Mouse (Mus musculus): ENCODE data around the gene Poc1a. TPM values are rescaled to one million over a fixed set of nuclear protein-coding genes. Genes with fewer than 3 reads are reported as not detected.
A peak's percentile ranks its signal among the peaks of the same experiment; 100 is the strongest.

Poc1a gene
- polyA plus RNA-seq, 1 experiment from 2014 or later: 40.1 TPM

DNA sequence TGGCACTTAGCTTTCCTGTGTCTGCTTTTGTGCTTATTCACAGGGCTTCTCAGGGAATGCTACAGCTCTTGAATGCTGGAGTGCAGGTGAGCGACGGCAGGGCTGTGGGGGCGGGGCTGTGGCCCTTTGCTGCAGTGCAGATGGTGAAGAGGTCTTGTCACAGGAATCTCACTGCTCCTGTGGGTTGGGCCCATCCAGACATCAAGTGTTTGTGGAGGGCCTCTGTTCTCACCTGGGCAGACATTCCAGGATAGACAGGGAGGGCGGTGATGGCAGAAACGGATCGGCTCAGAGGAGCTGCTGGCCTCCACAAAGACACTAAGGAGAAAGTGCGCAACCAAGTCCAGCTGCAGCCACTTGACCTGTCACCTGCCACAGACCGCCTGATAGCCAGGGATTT, 45.4 kb downstream of the Poc1a start:
- Histone ChIP-seq H3K36me3 (ENCODE audit: control insufficient read depth, insufficient read depth, low read length) (no peaks in the 10 kb centered on the region; the same call in 1 of the 2 replicates), H3K4me2 (ENCODE audit: low read depth, severe bottlenecking) (no peak overlapping the region), H3K9me3 (ENCODE audit: control insufficient read depth, low read length) (no peaks in the 10 kb centered on the region), H3K4me1 (ENCODE audit: control insufficient read depth, insufficient read depth, low read length) (peaks cover 24% of the 10 kb centered on the region), H3K4me3 (ENCODE audit: low read depth, low read length) (no peak overlapping the region), H3K27ac (replicated peaks; ENCODE audit: low read depth, low read length) (no peak overlapping the region), H3K9ac (ENCODE audit: low read length) (no peak overlapping the region), H3K27me3 (ENCODE audit: control insufficient read depth, insufficient read depth, low read length) (no peaks in the 10 kb centered on the region)
- ATAC-seq (ENCODE audit: insufficient number of reproducible peaks, low FRiP score, low TSS enrichment, low read depth) (no peak), DNase-seq (ENCODE audit: low spot score) (no peak)
- 64% methylated on average over 8 of the region's 8 CpGs for WGBS

DNA sequence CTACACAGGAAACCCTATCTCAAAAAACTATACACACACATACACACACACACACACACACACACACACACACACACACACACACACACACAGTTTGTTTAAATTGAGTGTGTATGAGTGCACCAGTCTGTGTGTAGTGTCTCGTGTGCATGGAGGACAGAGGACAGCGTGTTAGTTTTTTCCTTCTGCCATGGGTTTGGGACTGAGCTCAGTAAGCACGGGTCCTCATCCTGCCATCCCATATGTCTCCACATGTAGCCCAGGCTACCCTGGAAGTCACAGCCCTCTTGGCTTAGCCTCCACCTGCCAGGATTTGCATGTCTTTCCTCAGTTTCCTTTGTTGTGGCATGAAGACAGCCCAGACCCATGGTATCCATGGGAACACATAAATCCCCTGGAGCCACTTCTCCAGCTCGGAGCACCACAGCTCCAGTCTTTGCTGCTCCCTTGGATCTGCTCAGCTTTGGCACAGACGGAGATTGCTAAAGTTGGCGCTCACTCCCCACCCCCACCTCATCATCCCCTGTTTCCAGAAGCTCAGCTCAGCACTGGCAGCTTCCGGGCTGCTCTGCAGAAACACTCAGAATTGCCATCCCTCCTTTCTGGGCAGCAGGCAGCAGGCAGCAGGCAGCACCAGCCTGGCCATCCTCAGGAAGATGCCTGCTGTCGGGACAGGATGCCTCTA, 46.4 kb downstream of the Poc1a start:
- Histone ChIP-seq H3K4me3 (ENCODE audit: low read depth, low read length) (no peak overlapping the region), H3K4me1 (ENCODE audit: control insufficient read depth, insufficient read depth, low read length) (peaks cover 32% of the 10 kb centered on the region), H3K36me3 (ENCODE audit: control insufficient read depth, insufficient read depth, low read length) (no peaks in the 10 kb centered on the region; the same call in 1 of the 2 replicates), H3K9me3 (ENCODE audit: control insufficient read depth, low read length) (no peaks in the 10 kb centered on the region), H3K27me3 (ENCODE audit: control insufficient read depth, insufficient read depth, low read length) (no peaks in the 10 kb centered on the region), H3K9ac (ENCODE audit: low read length) (no peak overlapping the region), H3K27ac (replicated peaks; ENCODE audit: low read depth, low read length) (no peak overlapping the region), H3K4me2 (ENCODE audit: low read depth, severe bottlenecking) (no peak overlapping the region)
- DNase-seq (ENCODE audit: low spot score): no peak
- ATAC-seq (ENCODE audit: insufficient number of reproducible peaks, low FRiP score, low TSS enrichment, low read depth): no peak
- WGBS: 90% methylated on average over 8 of the region's 8 CpGs

DNA sequence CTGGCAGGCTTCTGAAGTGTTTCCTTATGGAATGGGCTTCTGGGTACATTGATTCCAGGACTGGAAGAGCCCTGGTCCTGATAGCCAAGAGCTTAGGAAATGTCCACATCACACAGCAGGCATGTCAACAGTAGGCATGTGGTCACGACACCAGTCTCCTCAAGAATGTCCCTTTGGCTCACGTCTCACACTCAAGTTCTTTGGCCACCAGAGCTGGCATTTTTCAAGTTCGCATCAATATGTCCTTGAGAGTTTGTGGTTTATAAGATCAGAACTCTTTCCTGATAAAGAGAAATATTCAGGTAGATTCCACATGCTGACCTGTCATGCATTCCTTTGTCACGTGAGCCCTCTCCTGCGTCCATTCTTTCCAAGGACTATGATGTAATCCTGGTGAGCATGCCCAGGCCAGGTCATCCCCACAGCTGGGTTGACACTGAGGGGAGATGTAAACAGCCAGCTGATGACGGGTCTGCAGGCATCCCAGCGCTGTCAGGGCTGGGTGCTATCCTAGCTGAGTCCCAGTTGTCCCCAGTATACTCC, 47.3 kb downstream of the Poc1a start:
- ATAC-seq (ENCODE audit: insufficient number of reproducible peaks, low FRiP score, low TSS enrichment, low read depth) (no peak), DNase-seq (ENCODE audit: low spot score) (no peak)
- Histone ChIP-seq H3K9ac (ENCODE audit: low read length) (no peak overlapping the region; the same call in 1 of the 2 replicates), H3K27me3 (ENCODE audit: control insufficient read depth, insufficient read depth, low read length) (no peaks in the 10 kb centered on the region), H3K4me2 (ENCODE audit: low read depth, severe bottlenecking) (no peak overlapping the region), H3K4me1 (ENCODE audit: control insufficient read depth, insufficient read depth, low read length) (peaks cover 28% of the 10 kb centered on the region), H3K4me3 (ENCODE audit: low read depth, low read length) (no peak overlapping the region), H3K36me3 (ENCODE audit: control insufficient read depth, insufficient read depth, low read length) (no peaks in the 10 kb centered on the region; the same call in 1 of the 2 replicates), H3K27ac (replicated peaks; ENCODE audit: low read depth, low read length) (0 out of 2 replicates have a peak overlapping the region, but pooled peaks have one; percentile 64), H3K9me3 (ENCODE audit: control insufficient read depth, low read length) (no peaks in the 10 kb centered on the region)
- WGBS: 78% methylated on average over 7 of the region's 7 CpGs

DNA sequence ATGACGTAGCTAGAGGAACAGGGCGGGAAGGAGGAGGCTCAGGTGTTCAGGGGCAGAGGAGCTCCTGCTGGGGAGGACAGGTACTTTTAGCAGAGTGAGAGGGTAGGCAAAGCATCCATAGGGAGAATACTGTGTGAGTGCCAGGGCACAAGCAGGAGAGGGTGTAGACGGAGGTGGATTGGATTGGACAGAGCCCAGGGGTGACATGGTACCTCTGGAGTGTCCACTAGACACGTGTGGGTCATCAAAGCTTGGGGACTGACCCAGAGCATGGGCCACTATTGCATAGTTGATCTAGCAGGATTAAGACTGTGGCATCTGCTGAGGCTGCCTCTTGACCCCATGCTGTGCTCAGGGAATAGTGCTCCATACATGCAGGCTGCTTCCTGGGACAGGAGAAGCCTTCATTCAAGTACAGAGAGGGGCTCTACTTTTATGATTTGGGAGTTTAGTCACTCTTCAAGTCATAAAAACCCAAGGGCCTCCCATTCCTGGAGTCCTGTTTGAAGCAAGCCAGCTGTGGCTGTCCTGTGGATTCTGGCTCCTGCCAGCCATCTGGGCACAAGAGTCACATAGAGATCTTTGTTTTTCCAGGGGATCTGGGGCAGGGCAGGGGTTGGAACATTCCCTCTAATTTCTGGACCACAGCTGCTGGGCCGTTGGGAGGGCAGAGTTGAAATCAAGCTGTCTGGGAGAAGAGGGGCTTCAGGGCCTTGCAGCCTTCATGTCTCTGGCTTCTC, 48.1 kb downstream of the Poc1a start:
- Histone ChIP-seq H3K9me3 (ENCODE audit: control insufficient read depth, low read length) (no peaks in the 10 kb centered on the region), H3K4me3 (ENCODE audit: low read depth, low read length) (no peak overlapping the region), H3K27ac (replicated peaks; ENCODE audit: low read depth, low read length) (peak overlapping the region; percentile 64; the same call in 1 of the 2 replicates), H3K36me3 (ENCODE audit: control insufficient read depth, insufficient read depth, low read length) (no peaks in the 10 kb centered on the region; the same call in 1 of the 2 replicates), H3K4me1 (ENCODE audit: control insufficient read depth, insufficient read depth, low read length) (peaks cover 28% of the 10 kb centered on the region), H3K4me2 (ENCODE audit: low read depth, severe bottlenecking) (no peak overlapping the region), H3K27me3 (ENCODE audit: control insufficient read depth, insufficient read depth, low read length) (no peaks in the 10 kb centered on the region), H3K9ac (ENCODE audit: low read length) (no peak overlapping the region)
- ATAC-seq (ENCODE audit: insufficient number of reproducible peaks, low FRiP score, low TSS enrichment, low read depth) (0 out of 2 replicates have a peak, but pooled peaks have one; percentile 24), DNase-seq (ENCODE audit: low spot score) (no peak)
- WGBS: 64% methylated on average over 5 of the region's 5 CpGs

DNA sequence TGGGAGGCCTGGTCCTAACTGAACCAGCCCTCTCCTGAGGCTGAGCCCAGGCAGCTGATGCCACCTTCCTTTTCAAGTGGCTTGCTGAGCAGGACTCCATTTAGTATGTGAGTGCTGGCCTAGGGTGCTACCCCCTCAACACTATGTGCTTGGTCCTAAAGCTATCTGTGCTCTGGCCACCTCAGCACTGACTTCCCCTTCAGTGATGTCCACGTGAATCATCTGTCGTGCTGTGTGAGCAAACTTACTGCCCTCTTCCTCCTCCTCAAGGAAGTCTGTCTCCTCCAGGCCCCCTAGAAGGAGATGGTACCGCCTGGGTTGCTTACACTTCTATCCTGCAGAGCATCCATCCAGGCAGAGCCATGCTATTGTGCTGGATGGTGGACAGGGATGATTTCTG, 51.9 kb downstream of the Poc1a start:
- ATAC-seq (ENCODE audit: insufficient number of reproducible peaks, low FRiP score, low TSS enrichment, low read depth) (no peak), DNase-seq (ENCODE audit: low spot score) (no peak)
- H3K36me3 ChIP-seq (ENCODE audit: control insufficient read depth, insufficient read depth, low read length): no peaks in the 10 kb centered on the region; the same call in 1 of the 2 replicates
- no peaks in the 10 kb centered on the region for H3K9me3 ChIP-seq (ENCODE audit: control insufficient read depth, low read length)
- no peaks in the 10 kb centered on the region for H3K27me3 ChIP-seq (ENCODE audit: control insufficient read depth, insufficient read depth, low read length)
- 84% methylated on average over 3 of the region's 3 CpGs for WGBS
- no peak overlapping the region for H3K4me2 ChIP-seq (ENCODE audit: low read depth, severe bottlenecking)
- H3K9ac ChIP-seq (ENCODE audit: low read length): no peak overlapping the region
- H3K4me3 ChIP-seq (ENCODE audit: low read depth, low read length): no peak overlapping the region
- H3K4me1 ChIP-seq (ENCODE audit: control insufficient read depth, insufficient read depth, low read length): peaks cover 34% of the 10 kb centered on the region
- H3K27ac ChIP-seq (replicated peaks; ENCODE audit: low read depth, low read length): no peak overlapping the region

DNA sequence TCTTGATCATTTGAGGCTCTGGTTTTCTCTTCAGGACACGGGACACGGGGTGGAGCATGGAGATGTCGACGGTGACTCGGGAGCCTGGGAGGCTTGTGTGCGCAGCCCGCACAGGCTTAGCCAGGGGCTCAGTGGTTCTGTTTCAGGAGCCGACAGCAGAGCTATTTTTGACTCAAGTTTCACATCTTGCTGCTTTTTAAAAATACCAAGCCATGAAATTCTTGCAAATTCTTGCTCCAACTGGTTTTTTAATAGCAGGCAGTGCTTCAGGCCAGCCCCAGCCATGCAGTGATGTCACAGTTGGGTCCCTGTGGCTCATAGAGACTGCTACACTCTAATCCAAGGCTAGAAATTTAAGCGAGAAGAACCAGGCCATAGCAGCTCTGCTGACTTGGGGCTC, 56.8 kb downstream of the Poc1a start:
- H3K4me3 ChIP-seq (ENCODE audit: low read depth, low read length): no peak overlapping the region
- ATAC-seq (ENCODE audit: insufficient number of reproducible peaks, low FRiP score, low TSS enrichment, low read depth) (no peak), DNase-seq (ENCODE audit: low spot score) (no peak)
- no peaks in the 10 kb centered on the region for H3K9me3 ChIP-seq (ENCODE audit: control insufficient read depth, low read length)
- H3K27ac ChIP-seq (replicated peaks; ENCODE audit: low read depth, low read length): peak overlapping the region; percentile 95
- H3K36me3 ChIP-seq (ENCODE audit: control insufficient read depth, insufficient read depth, low read length): no peaks in the 10 kb centered on the region
- 0 out of 2 replicates have a peak overlapping the region, but pooled peaks have one; percentile 27 for H3K9ac ChIP-seq (ENCODE audit: low read length)
- H3K27me3 ChIP-seq (ENCODE audit: control insufficient read depth, insufficient read depth, low read length): no peaks in the 10 kb centered on the region
- 75% methylated on average over 9 of the region's 9 CpGs for WGBS
- no peak overlapping the region for H3K4me2 ChIP-seq (ENCODE audit: low read depth, severe bottlenecking)
- peaks cover 55% of the 10 kb centered on the region for H3K4me1 ChIP-seq (ENCODE audit: control insufficient read depth, insufficient read depth, low read length)

DNA sequence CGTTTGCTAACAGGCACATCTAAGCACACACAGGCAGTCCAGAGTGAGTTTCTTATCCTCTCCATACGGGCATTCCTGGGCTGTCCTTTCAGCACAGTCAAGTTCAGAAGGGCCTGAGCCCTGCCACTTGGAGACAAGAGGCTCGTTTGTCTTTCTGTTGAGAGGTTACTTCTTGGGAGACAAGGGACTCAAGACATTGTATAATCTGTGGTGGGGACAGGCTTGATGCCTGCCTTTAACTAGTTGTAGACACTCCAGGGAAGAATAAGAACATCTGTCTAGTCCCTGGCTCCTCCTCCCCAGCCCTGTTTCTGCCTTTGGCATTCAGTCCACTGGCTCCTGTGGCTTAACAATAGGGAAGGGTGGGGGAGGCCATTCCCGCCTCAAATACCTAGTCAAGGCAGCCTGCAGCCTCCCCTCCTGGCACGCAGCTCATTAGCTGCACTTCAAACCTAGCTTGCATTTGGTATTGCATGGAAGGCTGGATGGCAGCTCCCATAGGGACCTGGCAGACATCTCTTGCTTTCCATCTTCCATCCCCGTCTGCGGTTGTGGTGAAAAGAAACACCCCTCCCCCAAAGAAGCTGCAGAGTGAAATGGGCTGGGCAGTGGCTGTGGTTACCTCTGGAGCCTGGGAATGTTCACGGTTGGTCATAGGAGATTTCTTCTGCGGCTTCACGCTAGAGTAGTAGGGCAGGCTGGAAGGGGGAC, 57.8 kb downstream of the Poc1a start:
- Histone ChIP-seq H3K4me3 (ENCODE audit: low read depth, low read length) (no peak overlapping the region), H3K27me3 (ENCODE audit: control insufficient read depth, insufficient read depth, low read length) (no peaks in the 10 kb centered on the region), H3K36me3 (ENCODE audit: control insufficient read depth, insufficient read depth, low read length) (no peaks in the 10 kb centered on the region), H3K27ac (replicated peaks; ENCODE audit: low read depth, low read length) (peak overlapping the region; percentile 95), H3K9ac (ENCODE audit: low read length) (peak overlapping the region; percentile 45), H3K4me1 (ENCODE audit: control insufficient read depth, insufficient read depth, low read length) (peaks cover 55% of the 10 kb centered on the region), H3K4me2 (ENCODE audit: low read depth, severe bottlenecking) (peak overlapping the region; percentile 16; the same call in 1 of the 2 replicates), H3K9me3 (ENCODE audit: control insufficient read depth, low read length) (no peaks in the 10 kb centered on the region)
- WGBS: 14% methylated on average over 10 of the region's 10 CpGs
- ATAC-seq (ENCODE audit: insufficient number of reproducible peaks, low FRiP score, low TSS enrichment, low read depth) (no peak), DNase-seq (ENCODE audit: low spot score) (peak; percentile 65)

DNA sequence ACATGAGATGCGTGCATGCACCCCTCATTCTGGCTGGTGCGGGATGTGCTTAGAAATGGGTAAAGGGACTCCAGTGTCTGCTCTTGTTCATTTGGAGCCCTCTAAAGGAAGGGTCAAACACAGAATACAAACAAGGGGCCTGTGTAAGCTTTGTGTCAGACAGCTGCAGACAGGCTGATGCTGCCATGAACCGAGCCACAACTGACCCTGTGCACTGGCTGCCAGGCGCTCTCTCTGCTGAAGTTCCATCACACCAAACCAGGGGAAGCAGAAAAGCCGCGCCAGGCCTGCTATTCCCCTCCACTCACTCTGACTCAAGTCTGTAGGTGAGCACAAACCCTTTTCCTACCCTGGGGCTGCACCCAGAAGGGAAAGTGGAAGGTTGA, 58.3 kb downstream of the Poc1a start:
- Histone ChIP-seq H3K4me1 (ENCODE audit: control insufficient read depth, insufficient read depth, low read length) (peaks cover 55% of the 10 kb centered on the region), H3K9me3 (ENCODE audit: control insufficient read depth, low read length) (no peaks in the 10 kb centered on the region), H3K36me3 (ENCODE audit: control insufficient read depth, insufficient read depth, low read length) (no peaks in the 10 kb centered on the region), H3K27me3 (ENCODE audit: control insufficient read depth, insufficient read depth, low read length) (no peaks in the 10 kb centered on the region), H3K27ac (replicated peaks; ENCODE audit: low read depth, low read length) (peak overlapping the region; percentile 95), H3K4me2 (ENCODE audit: low read depth, severe bottlenecking) (no peak overlapping the region; the same call in 1 of the 2 replicates), H3K9ac (ENCODE audit: low read length) (peak overlapping the region; percentile 45), H3K4me3 (ENCODE audit: low read depth, low read length) (no peak overlapping the region)
- ATAC-seq (ENCODE audit: insufficient number of reproducible peaks, low FRiP score, low TSS enrichment, low read depth) (no peak), DNase-seq (ENCODE audit: low spot score) (peak; percentile 32)
- WGBS: 56% methylated on average over 6 of the region's 6 CpGs
